Mouse (Mus musculus): ENCODE data around the gene Pom121. TPM values are rescaled to one million over a fixed set of nuclear protein-coding genes. Genes with fewer than 3 reads are reported as not detected.

The Pom121 gene
- polyA plus RNA-seq, 1 experiment from 2014 or later = 17.0 TPM

GRCm38 (mm10) chr5:135367841-135368240 is 26.5 kb downstream of the Pom121 start:
- Histone ChIP-seq H3K36me3 (peaks cover 12% of the 10 kb centered on the region), H3K27ac (no peak overlapping the region), H3K9ac (no peak overlapping the region), H3K27me3 (replicated peaks) (no peaks in the 10 kb centered on the region), H3K4me3 (no peak overlapping the region), H3K4me1 (peaks cover 8% of the 10 kb centered on the region), H3K9me3 (no peaks in the 10 kb centered on the region), H3K4me2 (replicated peaks) (no peak overlapping the region)
- ATAC-seq (ENCODE audit: low FRiP score, low read depth) = no peak
- 56% methylated on average over 6 of the region's 6 CpGs for WGBS

GRCm38 (mm10) chr5:135363540-135363939 is 30.8 kb downstream of the Pom121 start:
- H3K36me3 ChIP-seq = no peaks in the 10 kb centered on the region
- no peak overlapping the region for H3K4me2 ChIP-seq (replicated peaks)
- no peak for ATAC-seq (ENCODE audit: low FRiP score, low read depth)
- H3K27me3 ChIP-seq (replicated peaks) = no peaks in the 10 kb centered on the region
- no peak overlapping the region for H3K4me3 ChIP-seq
- H3K9ac ChIP-seq = no peak overlapping the region
- WGBS = 30% methylated on average over 12 of the region's 12 CpGs
- no peaks in the 10 kb centered on the region for H3K9me3 ChIP-seq
- no peaks in the 10 kb centered on the region for H3K4me1 ChIP-seq
- no peak overlapping the region for H3K27ac ChIP-seq

DNA sequence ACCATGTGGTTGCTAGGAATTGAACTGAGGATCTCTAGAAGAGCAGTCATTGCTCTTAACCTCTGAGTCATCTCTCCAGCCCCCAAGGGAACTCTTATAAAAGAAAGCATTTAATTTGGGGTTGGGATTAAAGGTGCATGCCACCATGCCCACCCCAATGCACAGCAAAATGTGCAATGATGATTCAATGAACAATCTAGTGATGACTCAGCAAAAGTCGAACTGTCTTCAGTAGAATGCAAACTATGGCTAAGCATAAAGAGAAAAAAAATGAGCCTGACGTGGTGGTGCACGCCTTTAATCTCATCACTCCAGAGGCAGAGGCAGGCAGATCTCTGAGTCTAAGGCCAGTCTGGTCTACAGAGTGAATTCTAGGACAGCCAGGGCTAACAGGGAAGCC is 31.8 kb downstream of the Pom121 start:
- no peak overlapping the region for H3K9ac ChIP-seq
- WGBS = 89% methylated on average over 3 of the region's 3 CpGs
- H3K27me3 ChIP-seq (replicated peaks) = no peaks in the 10 kb centered on the region

GRCm38 (mm10) chr5:135359772-135360171 is 34.6 kb downstream of the Pom121 start:
- Histone ChIP-seq H3K36me3 (no peaks in the 10 kb centered on the region), H3K4me3 (no peak overlapping the region), H3K4me1 (no peaks in the 10 kb centered on the region), H3K9me3 (0 out of 2 replicates have a peak, but pooled peaks cover 3% of the 10 kb centered on the region), H3K27me3 (replicated peaks) (no peaks in the 10 kb centered on the region; the same call in 1 of the 2 replicates), H3K4me2 (replicated peaks) (no peak overlapping the region), H3K9ac (no peak overlapping the region), H3K27ac (no peak overlapping the region)
- WGBS = 94% methylated on average over 2 of the region's 2 CpGs
- ATAC-seq (ENCODE audit: low FRiP score, low read depth) = no peak

More for the DNA sequence above, 31.8 kb downstream of the Pom121 start:
- H3K4me1 ChIP-seq = no peaks in the 10 kb centered on the region
- H3K27ac ChIP-seq = no peak overlapping the region
- 0 out of 2 replicates have a peak, but pooled peaks cover 2% of the 10 kb centered on the region for H3K9me3 ChIP-seq
- no peak overlapping the region for H3K4me2 ChIP-seq (replicated peaks)
- H3K4me3 ChIP-seq = no peak overlapping the region
- no peaks in the 10 kb centered on the region for H3K36me3 ChIP-seq
- ATAC-seq (ENCODE audit: low FRiP score, low read depth) = no peak

GRCm38 (mm10) chr5:135357556-135357955 is 36.8 kb downstream of the Pom121 start:
- H3K4me1 ChIP-seq = no peaks in the 10 kb centered on the region
- ATAC-seq (ENCODE audit: low FRiP score, low read depth) = no peak
- 79% methylated on average over 2 of the region's 2 CpGs for WGBS

GRCm38 (mm10) chr5:135356090-135356489 is 38.3 kb downstream of the Pom121 start:
- no peak overlapping the region for H3K4me3 ChIP-seq
- H3K4me2 ChIP-seq (replicated peaks) = no peak overlapping the region
- H3K9ac ChIP-seq = no peak overlapping the region
- H3K9me3 ChIP-seq = 0 out of 2 replicates have a peak, but pooled peaks cover 3% of the 10 kb centered on the region
- no peaks in the 10 kb centered on the region for H3K36me3 ChIP-seq
- no peaks in the 10 kb centered on the region for H3K4me1 ChIP-seq
- no peak for ATAC-seq (ENCODE audit: low FRiP score, low read depth)
- H3K27ac ChIP-seq = no peak overlapping the region
- H3K27me3 ChIP-seq (replicated peaks) = peaks cover 14% of the 10 kb centered on the region; the same call in 1 of the 2 replicates
- WGBS = 62% methylated on average over 1 of the region's 1 CpGs

More at GRCm38 (mm10) chr5:135357556-135357955, 36.8 kb downstream of the Pom121 start:
- no peaks in the 10 kb centered on the region for H3K36me3 ChIP-seq
- H3K4me3 ChIP-seq = no peak overlapping the region
- no peak overlapping the region for H3K4me2 ChIP-seq (replicated peaks)
- H3K27me3 ChIP-seq (replicated peaks) = peaks cover 11% of the 10 kb centered on the region; the same call in 1 of the 2 replicates
- H3K27ac ChIP-seq = no peak overlapping the region
- H3K9ac ChIP-seq = no peak overlapping the region
- 0 out of 2 replicates have a peak, but pooled peaks cover 3% of the 10 kb centered on the region for H3K9me3 ChIP-seq

GRCm38 (mm10) chr5:135353564-135353963 is 40.8 kb downstream of the Pom121 start:
- H3K4me1 ChIP-seq = no peaks in the 10 kb centered on the region
- H3K4me2 ChIP-seq (replicated peaks) = no peak overlapping the region
- no peak overlapping the region for H3K9ac ChIP-seq
- H3K36me3 ChIP-seq = no peaks in the 10 kb centered on the region
- H3K4me3 ChIP-seq = no peak overlapping the region
- peaks cover 14% of the 10 kb centered on the region; the same call in 1 of the 2 replicates for H3K27me3 ChIP-seq (replicated peaks)
- 0 out of 2 replicates have a peak, but pooled peaks cover 7% of the 10 kb centered on the region for H3K9me3 ChIP-seq
- 17% methylated on average over 20 of the region's 20 CpGs for WGBS
- no peak overlapping the region for H3K27ac ChIP-seq
- ATAC-seq (ENCODE audit: low FRiP score, low read depth) = no peak

GRCm38 (mm10) chr5:135352995-135353394 is 41.4 kb downstream of the Pom121 start, which contains the start of gene Trim50:
Gene Trim50, plus strand, starts transcription at chr5:135353295.
- H3K9ac ChIP-seq = no peak within 1 kb of the TSS
- no peak within 1 kb of the TSS for H3K4me3 ChIP-seq
- no peak within 1 kb of the TSS for H3K4me2 ChIP-seq (replicated peaks)
- H3K27me3 ChIP-seq (replicated peaks) = peaks cover 14% of the 10 kb centered on the region; the same call in 1 of the 2 replicates
- H3K4me1 ChIP-seq = no peaks in the 10 kb centered on the region
- 63% methylated on average over 9 of the region's 9 CpGs for WGBS
- H3K9me3 ChIP-seq = 0 out of 2 replicates have a peak, but pooled peaks cover 7% of the 10 kb centered on the region
- ATAC-seq (ENCODE audit: low FRiP score, low read depth) = no peak
- H3K36me3 ChIP-seq = no peaks in the 10 kb centered on the region
- H3K27ac ChIP-seq = no peak within 1 kb of the TSS

DNA sequence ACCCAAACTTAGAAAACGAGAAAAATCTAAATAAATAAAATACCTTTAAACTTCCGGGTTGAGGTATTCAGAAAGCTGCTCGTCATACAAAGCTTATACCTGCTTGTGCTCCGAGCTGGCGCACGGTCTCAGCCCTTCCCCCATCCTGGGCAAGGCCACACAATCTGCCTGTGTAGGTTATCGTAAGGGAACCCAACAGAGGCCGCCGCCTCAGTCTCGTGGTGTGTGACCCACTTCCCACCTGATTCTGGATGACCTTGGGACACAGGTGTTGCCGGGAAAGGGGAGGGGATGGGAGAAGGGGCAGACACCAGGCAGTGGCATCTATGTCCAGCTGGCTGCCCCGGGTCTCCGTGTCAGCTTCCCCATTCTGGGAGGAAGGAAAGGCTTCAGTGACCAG is 42.7 kb downstream of the Pom121 start:
- no peak for ATAC-seq (ENCODE audit: low FRiP score, low read depth)
- WGBS = 86% methylated on average over 13 of the region's 13 CpGs
- H3K9ac ChIP-seq = no peak overlapping the region
- no peaks in the 10 kb centered on the region for H3K4me1 ChIP-seq
- peaks cover 14% of the 10 kb centered on the region; the same call in 1 of the 2 replicates for H3K27me3 ChIP-seq (replicated peaks)
- H3K9me3 ChIP-seq = 0 out of 2 replicates have a peak, but pooled peaks cover 3% of the 10 kb centered on the region
- H3K4me2 ChIP-seq (replicated peaks) = no peak overlapping the region
- no peak overlapping the region for H3K4me3 ChIP-seq
- H3K36me3 ChIP-seq = no peaks in the 10 kb centered on the region
- H3K27ac ChIP-seq = no peak overlapping the region

GRCm38 (mm10) chr5:135349862-135350261 is 44.5 kb downstream of the Pom121 start, which contains the start of gene Fkbp6:
Gene Fkbp6, minus strand, starts transcription at chr5:135350044.
- Histone ChIP-seq H3K36me3 (no peaks in the 10 kb centered on the region), H3K27me3 (replicated peaks) (peaks cover 14% of the 10 kb centered on the region; the same call in 1 of the 2 replicates), H3K4me1 (no peaks in the 10 kb centered on the region), H3K9me3 (0 out of 2 replicates have a peak, but pooled peaks cover 3% of the 10 kb centered on the region), H3K27ac (no peak within 1 kb of the TSS), H3K9ac (no peak within 1 kb of the TSS), H3K4me3 (no peak within 1 kb of the TSS), H3K4me2 (replicated peaks) (no peak within 1 kb of the TSS)
- 90% methylated on average over 35 of the region's 35 CpGs for WGBS
- no peak for ATAC-seq (ENCODE audit: low FRiP score, low read depth)

DNA sequence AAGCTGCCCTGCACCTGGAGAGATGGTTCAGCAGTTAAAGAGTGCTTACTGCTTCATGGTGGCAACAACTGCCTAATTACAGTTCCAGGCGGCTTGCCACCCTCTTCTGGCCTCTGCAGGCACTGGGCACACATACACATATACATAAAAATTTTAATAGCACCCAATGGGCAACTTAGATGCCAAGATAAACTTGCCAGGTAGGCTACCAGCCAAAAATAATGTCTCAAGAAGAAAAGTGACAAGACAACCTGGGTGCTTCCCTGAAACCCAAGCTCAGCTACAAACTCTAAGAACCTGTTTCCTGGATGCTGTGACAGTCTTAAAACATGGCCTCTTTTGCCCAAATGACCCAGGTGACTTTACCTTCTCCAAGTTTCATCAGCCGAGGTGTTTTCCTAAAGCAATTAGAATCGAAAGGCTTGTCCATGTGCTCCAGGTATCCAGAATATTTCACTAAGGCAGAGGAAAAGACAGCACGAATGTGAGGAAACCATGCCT is 46.8 kb downstream of the Pom121 start:
- Histone ChIP-seq H3K4me2 (replicated peaks) (no peak overlapping the region), H3K4me3 (no peak overlapping the region), H3K9ac (no peak overlapping the region), H3K27ac (no peak overlapping the region), H3K9me3 (0 out of 2 replicates have a peak, but pooled peaks cover 3% of the 10 kb centered on the region), H3K36me3 (no peaks in the 10 kb centered on the region), H3K27me3 (replicated peaks) (0 out of 2 replicates have a peak, but pooled peaks cover 3% of the 10 kb centered on the region), H3K4me1 (no peaks in the 10 kb centered on the region)
- 75% methylated on average over 4 of the region's 4 CpGs for WGBS
- ATAC-seq (ENCODE audit: low FRiP score, low read depth) = no peak

- 34% methylated on average over 1 of the region's 1 CpGs for WGBS
- H3K9me3 ChIP-seq = 0 out of 2 replicates have a peak, but pooled peaks cover 3% of the 10 kb centered on the region
- H3K27ac ChIP-seq = no peak overlapping the region
- no peak overlapping the region for H3K4me2 ChIP-seq (replicated peaks)
- no peaks in the 10 kb centered on the region for H3K27me3 ChIP-seq (replicated peaks)
- no peak overlapping the region for H3K9ac ChIP-seq
- no peak for ATAC-seq (ENCODE audit: low FRiP score, low read depth)
- no peaks in the 10 kb centered on the region for H3K4me1 ChIP-seq
- no peaks in the 10 kb centered on the region for H3K36me3 ChIP-seq
- no peak overlapping the region for H3K4me3 ChIP-seq
Measured at GRCm38 (mm10) chr5:135346430-135346829, 47.9 kb downstream of the Pom121 start.

Measured in neural tube, embryonic 12.5 days (tissue).